Mouse (Mus musculus) embryonic facial prominence, embryonic 14.5 days (tissue): ENCODE measurements around the gene Gtf3a. TPM values are rescaled to one million over a fixed set of nuclear protein-coding genes. Genes with fewer than 3 reads are reported as not detected.
"Not testable (repeated sequence)": the region's sequence is repeated elsewhere in the genome, so short reads cannot be mapped to it uniquely, and the experiment has no call there.

Experiments used
- ATAC-seq: fragments of 200-750 bp; cut with Nextera tagmentation; 2 replicates; pipeline ENCODE4 v1.8.0; 2017; ENCODE audit warnings: low read depth, moderate number of reproducible peaks, moderate TSS enrichment
- DNase-seq: peaks from one replicate; pipeline ENCODE4 v3.0.0-alpha.2; 2015; ENCODE audit warnings: low spot score
- H3K27ac ChIP-seq: fragments of 300-500 bp; sonication (generic); replicated peaks from 2 replicates; pipeline ENCODE4 v1.5.1; 2014; ENCODE audit warnings: low read depth, mild to moderate bottlenecking, low read length, moderate library complexity
- H3K27me3 ChIP-seq: fragments of 300-500 bp; sonication (generic); replicated peaks from 2 replicates; pipeline ENCODE4 v1.6.1; 2014; ENCODE audit warnings: low read length; ENCODE audit not compliant: control insufficient read depth, insufficient read depth
- H3K36me3 ChIP-seq: fragments of 300-500 bp; sonication (generic); 2 replicates; pipeline ENCODE4 v1.6.1; 2014; ENCODE audit warnings: low read length, mixed read lengths; ENCODE audit not compliant: control insufficient read depth, insufficient read depth
- H3K4me1 ChIP-seq: fragments of 300-500 bp; sonication (generic); 2 replicates; pipeline ENCODE4 v1.6.1; 2014; ENCODE audit warnings: antibody characterized with exemption, low read length; ENCODE audit not compliant: control insufficient read depth, insufficient read depth
- H3K4me2 ChIP-seq: fragments of 300-500 bp; sonication (generic); 2 replicates; pipeline ENCODE4 v1.6.1; 2014; ENCODE audit warnings: low read depth, mild to moderate bottlenecking, low read length, moderate library complexity, mixed read lengths
- H3K4me3 ChIP-seq: fragments of 300-500 bp; sonication (generic); 2 replicates; pipeline ENCODE4 v1.5.1; 2014; ENCODE audit warnings: low read depth, mild to moderate bottlenecking, low read length
- H3K9ac ChIP-seq: fragments of 300-500 bp; sonication (generic); 2 replicates; pipeline ENCODE4 v1.6.1; 2014; ENCODE audit warnings: low read depth, mild to moderate bottlenecking, low read length, moderate library complexity, mixed read lengths
- H3K9me3 ChIP-seq: fragments of 300-500 bp; sonication (generic); 2 replicates; pipeline ENCODE4 v1.6.1; 2016; ENCODE audit warnings: low read length; ENCODE audit not compliant: control insufficient read depth
- WGBS: fragments of 180-500 bp; shearing (Covaris S2); extraction: QIAGEN DNeasy Blood & Tissue Kit; methylation state at CpG from one replicate; pipeline ENCODE4 v1.1.7; 2014; 5-methylcytosine and 5-hydroxymethylcytosine counted together
- polyA plus RNA-seq: library from polyadenylated mRNA; unstranded; fragments of >200 nt; fragmentation: Nextera tagmentation; extraction: Ambion mirVana; gene quantifications from 2 replicates; pipeline ENCODE4 v1.2.1, GENCODE M21; 2014

Gene Gtf3a
- polyA plus RNA-seq, 1 experiment from 2014 or later, result 86.0 TPM

- 29% methylated on average over 2 of the region's 2 CpGs for whole genome bisulfite sequencing
- H3K27me3 ChIP-seq, H3K9me3 ChIP-seq, H3K9ac ChIP-seq, H3K4me3 ChIP-seq, H3K4me2 ChIP-seq, H3K36me3 ChIP-seq, H3K27ac ChIP-seq, H3K4me1 ChIP-seq, ATAC-seq, DNase-seq: not testable (repeated sequence)
Observed at GRCm38 (mm10) chr5:146941939-146942338, 6.5 kb upstream of the Gtf3a start.

- Histone ChIP-seq H3K4me3 (no peak overlapping the region), H3K27ac (no peak overlapping the region), H3K4me1 (no peaks in the 10 kb centered on the region), H3K9ac (no peak overlapping the region), H3K36me3 (no peaks in the 10 kb centered on the region), H3K9me3 (peaks cover 4% of the 10 kb centered on the region; the same call in 1 of the 2 replicates), H3K27me3 (no peaks in the 10 kb centered on the region), H3K4me2 (no peak overlapping the region)
- WGBS, result 47% methylated on average over 15 of the region's 15 CpGs
- DNase-seq, result no peak
- no peak for ATAC-seq
Observed at GRCm38 (mm10) chr5:146942965-146943364, 5.5 kb upstream of the Gtf3a start.

- DNase-seq (no peak), ATAC-seq (no peak)
- Histone ChIP-seq H3K27ac (no peak overlapping the region), H3K27me3 (no peaks in the 10 kb centered on the region), H3K4me3 (no peak overlapping the region), H3K36me3 (no peaks in the 10 kb centered on the region), H3K9ac (no peak overlapping the region), H3K4me1 (peaks cover 4% of the 10 kb centered on the region), H3K9me3 (no peaks in the 10 kb centered on the region), H3K4me2 (no peak overlapping the region)
- 92% methylated on average over 2 of the region's 2 CpGs for whole genome bisulfite sequencing
Observed at GRCm38 (mm10) chr5:146944568-146944967, 3.9 kb upstream of the Gtf3a start.

GRCm38 (mm10) chr5:146946682-146947081 lies 1.8 kb upstream of the Gtf3a start:
- H3K27ac ChIP-seq, result no peak overlapping the region
- no peak overlapping the region for H3K4me2 ChIP-seq
- peaks cover 13% of the 10 kb centered on the region for H3K36me3 ChIP-seq
- ATAC-seq (no peak), DNase-seq (no peak)
- H3K9ac ChIP-seq, result no peak overlapping the region
- H3K9me3 ChIP-seq, result no peaks in the 10 kb centered on the region
- peaks cover 8% of the 10 kb centered on the region for H3K4me1 ChIP-seq
- 85% methylated on average over 9 of the region's 9 CpGs for WGBS
- H3K4me3 ChIP-seq, result no peak overlapping the region
- H3K27me3 ChIP-seq, result no peaks in the 10 kb centered on the region

- H3K4me1 ChIP-seq, result peaks cover 8% of the 10 kb centered on the region
Observed at GRCm38 (mm10) chr5:146947497-146947896, 960 bp upstream of the Gtf3a start.

GRCm38 (mm10) chr5:146948041-146948507 lies 383 bp upstream of the Gtf3a start:
- ATAC-seq (no peak), DNase-seq (no peak)
- Histone ChIP-seq H3K4me1 (peaks cover 8% of the 10 kb centered on the region), H3K36me3 (peaks cover 27% of the 10 kb centered on the region), H3K27me3 (no peaks in the 10 kb centered on the region), H3K27ac (peak overlapping the region; percentile 72), H3K9ac (peak overlapping the region; percentile 89), H3K4me3 (peak overlapping the region; percentile 82), H3K4me2 (peak overlapping the region; percentile 92), H3K9me3 (no peaks in the 10 kb centered on the region)
- WGBS, result 23% methylated on average over 10 of the region's 10 CpGs

More at GRCm38 (mm10) chr5:146947497-146947896, 960 bp upstream of the Gtf3a start:
- no peak for DNase-seq
- no peak overlapping the region for H3K9ac ChIP-seq
- ATAC-seq, result no peak
- H3K4me2 ChIP-seq, result no peak overlapping the region
- no peaks in the 10 kb centered on the region for H3K9me3 ChIP-seq
- 89% methylated on average over 6 of the region's 6 CpGs for WGBS
- no peak overlapping the region for H3K4me3 ChIP-seq
- peaks cover 21% of the 10 kb centered on the region for H3K36me3 ChIP-seq
- H3K27ac ChIP-seq, result no peak overlapping the region
- H3K27me3 ChIP-seq, result no peaks in the 10 kb centered on the region

- ATAC-seq (no peak), DNase-seq (no peak)
- no peak overlapping the region for H3K27ac ChIP-seq
- peaks cover 89% of the 10 kb centered on the region for H3K36me3 ChIP-seq
- 79% methylated on average over 7 of the region's 7 CpGs for WGBS
- H3K9ac ChIP-seq, result no peak overlapping the region
- H3K4me1 ChIP-seq, result peaks cover 4% of the 10 kb centered on the region; the same call in 1 of the 2 replicates
- H3K9me3 ChIP-seq, result no peaks in the 10 kb centered on the region
- H3K27me3 ChIP-seq, result no peaks in the 10 kb centered on the region
- no peak overlapping the region for H3K4me3 ChIP-seq
- H3K4me2 ChIP-seq, result no peak overlapping the region
Observed at GRCm38 (mm10) chr5:146954576-146954975, 6.1 kb downstream of the Gtf3a start.

- WGBS, result 88% methylated on average over 5 of the region's 5 CpGs
- Histone ChIP-seq H3K36me3 (peaks cover 92% of the 10 kb centered on the region), H3K9ac (no peak overlapping the region), H3K27ac (no peak overlapping the region), H3K27me3 (no peaks in the 10 kb centered on the region), H3K4me1 (no peaks in the 10 kb centered on the region), H3K4me3 (no peak overlapping the region), H3K4me2 (no peak overlapping the region), H3K9me3 (no peaks in the 10 kb centered on the region)
- DNase-seq (no peak), ATAC-seq (no peak)
Observed at GRCm38 (mm10) chr5:146955651-146956050, 7.2 kb downstream of the Gtf3a start.

GRCm38 (mm10) chr5:146956678-146957077 lies 8.2 kb downstream of the Gtf3a start:
- WGBS, result 90% methylated on average over 18 of the region's 18 CpGs
- H3K4me3 ChIP-seq, result no peak overlapping the region

More at GRCm38 (mm10) chr5:146956678-146957077, 8.2 kb downstream of the Gtf3a start:
- Histone ChIP-seq H3K36me3 (peaks cover 86% of the 10 kb centered on the region), H3K27ac (no peak overlapping the region), H3K9ac (no peak overlapping the region), H3K27me3 (no peaks in the 10 kb centered on the region), H3K9me3 (no peaks in the 10 kb centered on the region), H3K4me1 (no peaks in the 10 kb centered on the region), H3K4me2 (no peak overlapping the region)
- ATAC-seq (no peak), DNase-seq (no peak)
